ENCODE assay signal across 10 mouse cellular contexts in the genomic region with DNA sequence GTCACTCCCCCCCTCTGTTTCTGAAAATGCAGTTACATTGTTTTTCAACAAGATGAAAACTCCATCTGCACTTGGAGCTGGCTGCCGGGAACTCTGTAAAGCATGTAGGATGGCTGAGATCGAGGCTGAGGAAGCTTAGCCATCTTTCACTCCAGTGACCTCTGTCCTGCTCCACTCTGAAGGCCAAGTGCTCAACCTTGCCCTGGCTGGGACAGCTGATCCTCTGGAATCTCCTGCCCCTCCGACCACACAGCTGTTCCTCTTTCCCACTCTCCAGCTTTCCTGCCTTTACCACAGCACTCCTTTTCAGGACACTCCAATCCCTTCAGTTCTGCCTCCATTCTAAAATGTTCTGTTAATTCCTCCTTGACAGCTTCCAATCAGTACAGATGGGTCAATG.
"Had no signal": no experiment of that assay in that cellular context is flagged by ENCODE, and none has a peak within 500 bp of the region (broad histone marks: within the 10 kb centered on the region; RNA-seq: fewer than 3 reads in every experiment).

No protein-coding gene starts in this region.

- H3K4me1 ChIP-seq: intestine, embryonic 15.5 days; liver, embryonic 13.5 days; midbrain, embryonic 13.5 days; neural tube, embryonic 15.5 days had no signal

- H3K27me3 ChIP-seq: limb, embryonic 12.5 days; liver, embryonic 13.5 days; midbrain, embryonic 13.5 days; neural tube, embryonic 15.5 days had no signal

- H3K27ac ChIP-seq: intestine, embryonic 15.5 days; limb, embryonic 12.5 days; liver, embryonic 13.5 days; midbrain, embryonic 13.5 days; neural tube, embryonic 15.5 days had no signal

- H3K4me2 ChIP-seq: intestine, embryonic 15.5 days; limb, embryonic 12.5 days; liver, embryonic 13.5 days; midbrain, embryonic 13.5 days; neural tube, embryonic 15.5 days had no signal

- H3K36me3 ChIP-seq: intestine, embryonic 15.5 days; limb, embryonic 12.5 days; liver, embryonic 13.5 days; midbrain, embryonic 13.5 days; neural tube, embryonic 15.5 days had no signal

- ATAC-seq: intestine, embryonic 15.5 days; liver, postnatal 0 days; midbrain, embryonic 13.5 days had no signal

- H3K9me3 ChIP-seq: intestine, embryonic 15.5 days; limb, embryonic 12.5 days; liver, embryonic 13.5 days; midbrain, embryonic 13.5 days; neural tube, embryonic 15.5 days had no signal

- DNase-seq: layer of hippocampus, postnatal 36 days; liver; liver, embryonic 13.5 days; liver, postnatal 0 days; thymus, adult 18-20 months; thymus, postnatal 14 days had no signal

- H3K9ac ChIP-seq: intestine, embryonic 15.5 days; limb, embryonic 12.5 days; liver, embryonic 13.5 days; liver, postnatal 0 days; midbrain, embryonic 13.5 days; neural tube, embryonic 15.5 days had no signal

- H3K4me3 ChIP-seq: intestine, embryonic 15.5 days; limb, embryonic 12.5 days; liver, embryonic 13.5 days; midbrain, embryonic 13.5 days; neural tube, embryonic 15.5 days had no signal
